Mouse (Mus musculus) midbrain, postnatal 0 days (tissue): ENCODE results near the gene Ppil4. TPM values are rescaled to one million over a fixed set of nuclear protein-coding genes. Genes with fewer than 3 reads are reported as not detected.

Source experiments
- ATAC-seq: fragments of 200-750 bp; cut with Nextera tagmentation; 2 replicates; pipeline ENCODE4 v1.8.0; 2017; ENCODE audit warnings: moderate number of reproducible peaks, mild to moderate bottlenecking, moderate TSS enrichment, moderate library complexity; ENCODE audit not compliant: low FRiP score
- DNase-seq: peaks from one replicate; pipeline ENCODE4 v3.0.0-alpha.2; 2015; ENCODE audit warnings: low spot score
- H3K27ac ChIP-seq: fragments of 300-500 bp; sonication (generic); 2 replicates; pipeline ENCODE4 v1.5.1; 2014; ENCODE audit warnings: low read depth, mild to moderate bottlenecking, low read length, mixed read lengths
- H3K27me3 ChIP-seq: fragments of 300-500 bp; sonication (generic); 2 replicates; pipeline ENCODE4 v1.6.1; 2014; ENCODE audit warnings: low read length, control low read depth, mixed read lengths; ENCODE audit not compliant: insufficient read depth
- H3K36me3 ChIP-seq: fragments of 300-500 bp; sonication (generic); 2 replicates; pipeline ENCODE4 v1.6.1; 2014; ENCODE audit warnings: low read length, control low read depth, mixed read lengths; ENCODE audit not compliant: insufficient read depth
- H3K4me1 ChIP-seq: fragments of 300-500 bp; sonication (generic); 2 replicates; pipeline ENCODE4 v1.6.1; 2014; ENCODE audit warnings: mild to moderate bottlenecking, control low read depth, antibody characterized with exemption, low read length, mixed read lengths; ENCODE audit not compliant: insufficient read depth
- H3K4me2 ChIP-seq: fragments of 300-500 bp; sonication (generic); 2 replicates; pipeline ENCODE4 v1.6.1; 2014; ENCODE audit warnings: low read depth, mild to moderate bottlenecking, low read length, mixed read lengths; ENCODE audit not compliant: poor library complexity, severe bottlenecking
- H3K4me3 ChIP-seq: fragments of 300-500 bp; sonication (generic); 2 replicates; pipeline ENCODE4 v1.5.1; 2014; ENCODE audit warnings: low read depth, mild to moderate bottlenecking, low read length, moderate library complexity
- H3K9ac ChIP-seq: fragments of 300-500 bp; sonication (generic); replicated peaks from 2 replicates; pipeline ENCODE4 v1.6.1; 2014; ENCODE audit warnings: mild to moderate bottlenecking, low read length, moderate library complexity, mixed read lengths; ENCODE audit not compliant: poor library complexity, severe bottlenecking
- H3K9me3 ChIP-seq: fragments of 300-500 bp; sonication (generic); 2 replicates; pipeline ENCODE4 v1.6.1; 2016; ENCODE audit warnings: low read length, control low read depth
- CTCF ChIP-seq: IDR thresholded peaks from 2 replicates; pipeline ENCODE4 v1.5.1; 2016; ENCODE audit warnings: antibody characterized with exemption, mild to moderate bottlenecking
- WGBS: fragments of 180-500 bp; shearing (Covaris S2); extraction: QIAGEN DNeasy Blood & Tissue Kit; methylation state at CpG from one replicate; pipeline ENCODE4 v1.1.7; 2014; 5-methylcytosine and 5-hydroxymethylcytosine counted together
- polyA plus RNA-seq: library from polyadenylated mRNA; unstranded; fragments of >200 nt; fragmentation: Nextera tagmentation; extraction: Ambion mirVana; gene quantifications from 2 replicates; pipeline ENCODE4 v1.2.1, GENCODE M21; 2015
- total RNA-seq: library from RNA; depleted of rRNA; stranded (reverse); fragments of >200 nt; gene quantifications from 2 replicates; pipeline ENCODE4 v1.2.3, GENCODE M21; 2014

The Ppil4 gene
- total and polyA plus RNA-seq, 2 experiments from 2014 or later: 30.6 to 50.6 TPM

DNA sequence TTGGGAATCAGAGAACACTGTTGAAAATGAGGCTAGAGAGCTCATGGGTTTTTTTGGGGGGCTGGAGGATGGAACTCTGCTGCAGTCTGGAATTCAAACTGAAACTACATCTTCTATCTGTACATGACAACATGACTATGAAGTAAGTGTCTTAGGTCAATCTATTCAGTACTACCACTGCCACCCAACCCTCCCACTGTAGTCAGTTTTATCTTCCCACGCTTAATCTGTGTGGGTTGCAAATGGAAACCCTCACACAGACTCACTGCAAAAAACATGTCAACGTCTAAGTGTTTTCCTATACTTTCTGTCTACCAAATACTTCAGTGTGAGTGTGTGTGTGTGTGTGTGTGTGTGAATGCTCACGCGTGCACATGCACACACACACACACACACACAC, 50.5 kb downstream of the Ppil4 start:
- WGBS: 97% methylated on average over 4 of the region's 4 CpGs
- H3K27me3 ChIP-seq: no peaks in the 10 kb centered on the region
- H3K36me3 ChIP-seq: no peaks in the 10 kb centered on the region
- H3K9me3 ChIP-seq: no peaks in the 10 kb centered on the region
- DNase-seq: no peak
- no peak overlapping the region for H3K27ac ChIP-seq
- no peak for ATAC-seq
- no peak overlapping the region for H3K4me2 ChIP-seq
- H3K4me3 ChIP-seq: no peak overlapping the region
- H3K4me1 ChIP-seq: no peaks in the 10 kb centered on the region
- TF ChIP-seq CTCF: no peak
- no peak overlapping the region for H3K9ac ChIP-seq

DNA sequence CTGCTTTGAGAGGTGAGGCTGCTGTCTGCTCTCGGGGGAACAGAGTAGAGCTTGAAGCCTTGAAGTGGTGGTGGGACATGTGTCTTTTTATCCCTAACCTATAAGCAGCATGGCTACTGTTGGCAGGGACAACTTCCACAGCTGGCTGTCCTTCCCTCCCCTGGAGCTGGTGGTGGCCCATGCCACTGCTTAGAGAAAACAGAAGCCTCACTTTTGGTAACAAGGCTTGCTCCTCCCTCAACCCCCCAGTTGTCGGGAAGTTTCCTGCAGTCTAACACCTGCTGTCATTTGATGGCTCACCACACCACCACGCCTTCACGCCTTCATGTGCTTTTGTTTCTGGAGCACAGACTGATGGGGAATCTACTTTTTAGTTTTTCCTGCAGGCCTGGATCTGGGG, 51.5 kb downstream of the Ppil4 start:
- Histone ChIP-seq H3K27ac (no peak overlapping the region), H3K9me3 (no peaks in the 10 kb centered on the region), H3K4me1 (no peaks in the 10 kb centered on the region), H3K4me2 (no peak overlapping the region), H3K36me3 (no peaks in the 10 kb centered on the region), H3K27me3 (no peaks in the 10 kb centered on the region), H3K4me3 (no peak overlapping the region), H3K9ac (no peak overlapping the region)
- no peak for DNase-seq
- ATAC-seq: no peak
- TF ChIP-seq CTCF: no peak
- 89% methylated on average over 4 of the region's 4 CpGs for WGBS

DNA sequence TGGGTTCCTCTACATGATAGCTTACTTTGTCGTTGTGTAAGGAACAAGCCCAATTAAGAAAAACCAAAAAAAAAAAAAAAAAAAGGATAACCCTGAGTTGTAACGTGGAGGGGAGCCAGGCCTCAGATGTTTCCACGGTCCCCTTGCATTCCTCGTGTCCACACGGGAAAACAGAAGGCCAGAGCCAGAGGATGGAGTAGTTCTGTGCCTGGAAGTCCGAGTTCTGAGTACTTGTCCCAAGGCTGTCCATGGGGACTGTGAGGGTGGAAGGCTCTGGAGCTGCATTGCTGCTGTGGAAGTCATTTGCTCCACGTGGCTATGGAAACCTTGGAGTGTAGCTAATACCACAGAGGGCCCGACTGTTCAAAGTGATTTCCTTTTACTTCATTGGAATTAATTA, 52.4 kb downstream of the Ppil4 start:
- H3K36me3 ChIP-seq: no peaks in the 10 kb centered on the region
- DNase-seq: no peak
- no peak for ATAC-seq
- no peak overlapping the region for H3K9ac ChIP-seq
- H3K4me2 ChIP-seq: no peak overlapping the region
- H3K4me3 ChIP-seq: no peak overlapping the region
- 73% methylated on average over 8 of the region's 8 CpGs for WGBS
- no peaks in the 10 kb centered on the region for H3K27me3 ChIP-seq
- H3K9me3 ChIP-seq: no peaks in the 10 kb centered on the region
- TF ChIP-seq CTCF: no peak
- no peak overlapping the region for H3K27ac ChIP-seq
- no peaks in the 10 kb centered on the region for H3K4me1 ChIP-seq

DNA sequence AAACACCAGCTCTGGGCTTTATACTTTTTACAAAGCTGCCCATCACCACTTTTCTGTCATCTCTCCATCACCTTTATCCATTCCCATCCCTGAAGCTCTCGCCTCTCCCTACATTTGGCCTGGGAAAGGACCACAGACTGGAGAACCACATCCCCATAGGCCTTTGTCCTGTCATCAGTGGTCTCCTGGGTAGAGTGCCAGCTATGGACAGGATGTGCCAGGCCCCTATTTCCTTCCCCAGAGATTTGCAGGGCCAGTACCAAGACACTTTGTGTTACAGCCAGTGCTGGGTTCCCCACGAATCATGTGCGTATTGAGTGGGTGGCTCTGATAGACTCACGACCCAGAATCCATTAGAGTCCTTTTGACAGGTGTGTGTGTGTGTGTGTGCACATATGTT, 53.3 kb downstream of the Ppil4 start:
- no peak for TF ChIP-seq CTCF
- no peak overlapping the region for H3K4me3 ChIP-seq
- no peaks in the 10 kb centered on the region for H3K4me1 ChIP-seq
- H3K36me3 ChIP-seq: no peaks in the 10 kb centered on the region
- no peaks in the 10 kb centered on the region for H3K27me3 ChIP-seq
- 92% methylated on average over 4 of the region's 4 CpGs for WGBS
- H3K9ac ChIP-seq: no peak overlapping the region
- no peak overlapping the region for H3K27ac ChIP-seq
- H3K9me3 ChIP-seq: no peaks in the 10 kb centered on the region
- H3K4me2 ChIP-seq: no peak overlapping the region
- DNase-seq (no peak), ATAC-seq (no peak)

DNA sequence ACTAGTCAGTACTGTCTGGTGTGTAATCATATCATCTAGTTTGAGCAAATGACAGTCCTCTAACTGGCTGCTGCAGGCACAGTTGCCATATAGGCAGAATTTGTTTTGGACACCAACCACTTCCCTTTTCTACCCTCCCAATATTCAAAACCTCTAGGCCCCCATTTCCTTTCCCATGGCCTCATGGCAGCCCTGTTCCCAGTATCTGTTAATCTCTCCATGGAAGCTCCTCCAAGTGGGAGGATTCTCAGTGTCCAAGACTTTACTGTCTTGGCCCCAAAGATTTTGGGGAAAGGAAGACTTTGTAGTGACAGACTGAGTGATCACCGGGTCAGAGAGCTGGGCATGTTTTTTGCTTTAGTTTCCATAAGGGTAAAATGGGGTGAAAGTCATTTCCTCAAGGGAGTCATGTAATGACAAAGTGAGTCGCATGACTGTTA, 54.5 kb downstream of the Ppil4 start:
- Histone ChIP-seq H3K27ac (no peak overlapping the region), H3K27me3 (no peaks in the 10 kb centered on the region), H3K4me3 (no peak overlapping the region), H3K9ac (no peak overlapping the region), H3K9me3 (no peaks in the 10 kb centered on the region), H3K36me3 (no peaks in the 10 kb centered on the region), H3K4me1 (no peaks in the 10 kb centered on the region), H3K4me2 (no peak overlapping the region)
- DNase-seq (no peak), ATAC-seq (no peak)
- 86% methylated on average over 2 of the region's 2 CpGs for whole genome bisulfite sequencing
- no peak for TF ChIP-seq CTCF

DNA sequence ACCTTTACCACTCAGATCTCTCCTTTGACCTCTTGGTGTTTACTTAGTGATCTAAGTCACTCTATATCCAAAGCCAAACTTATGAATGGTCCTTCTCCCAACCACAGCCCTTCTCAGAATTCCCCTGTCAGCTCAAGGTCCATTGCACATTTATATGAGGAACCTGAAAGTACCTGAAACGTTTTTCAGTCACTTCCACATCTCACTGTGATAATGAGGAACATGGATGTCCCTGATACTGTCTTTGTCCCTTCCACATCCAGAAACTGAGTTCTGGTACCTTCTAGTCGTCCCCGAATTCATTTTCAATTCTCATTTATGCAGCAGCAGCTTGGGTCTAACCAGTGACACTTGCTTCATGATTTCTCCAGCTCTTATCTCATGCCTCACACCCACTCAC, 59.2 kb downstream of the Ppil4 start:
- H3K9ac ChIP-seq: no peak overlapping the region
- DNase-seq (no peak), ATAC-seq (no peak)
- no peak overlapping the region for H3K27ac ChIP-seq
- no peaks in the 10 kb centered on the region for H3K36me3 ChIP-seq
- H3K27me3 ChIP-seq: no peaks in the 10 kb centered on the region
- WGBS: 73% methylated on average over 3 of the region's 3 CpGs
- no peak for TF ChIP-seq CTCF
- no peak overlapping the region for H3K4me2 ChIP-seq
- H3K9me3 ChIP-seq: no peaks in the 10 kb centered on the region
- H3K4me1 ChIP-seq: no peaks in the 10 kb centered on the region
- H3K4me3 ChIP-seq: no peak overlapping the region
